In the genomic region with DNA sequence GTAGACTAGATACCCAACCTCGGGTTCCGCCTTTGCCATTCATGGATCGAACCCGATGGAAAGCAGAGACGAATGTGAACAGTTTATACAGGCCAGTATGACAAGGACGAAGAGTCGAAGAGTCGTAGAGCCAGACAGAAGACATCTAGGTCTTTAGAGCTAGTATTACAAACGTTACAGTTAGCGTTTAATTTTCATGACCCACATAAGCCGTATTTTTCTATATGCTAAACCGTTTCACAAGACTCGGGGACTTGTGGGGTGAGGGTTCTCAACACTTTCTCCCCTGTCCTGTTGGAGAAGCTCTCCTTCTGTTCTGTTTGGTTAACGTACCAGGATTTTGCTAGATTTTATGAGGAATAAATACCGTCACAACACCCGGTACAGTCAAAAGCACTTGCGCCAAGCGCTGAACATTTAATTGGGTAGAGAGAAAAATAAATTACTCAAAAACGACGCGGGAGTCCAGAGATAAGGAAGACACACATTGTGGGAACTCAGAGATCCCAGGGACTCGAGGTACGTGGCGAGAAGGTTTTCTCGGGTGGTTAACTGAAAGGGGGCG, we compare ENCODE assay signal across 8 mouse cellular contexts. TPM values are rescaled to one million over a fixed set of nuclear protein-coding genes. Genes with fewer than 3 reads are reported as not detected.
DNase-seq lines count a peak whose midpoint lies in the region; ATAC-seq and TF ChIP-seq lines count a peak whose summit lies in the region.

No protein-coding gene starts in this region.

- ATAC-seq in kidney, postnatal 0 days (replicated peaks; ENCODE audit: low FRiP score, low read depth), result no peak
- ATAC-seq in hindbrain, embryonic 13.5 days (ENCODE audit: low FRiP score), result no peak
- ATAC-seq in midbrain, embryonic 15.5 days (replicated peaks), result no peak; the same call in 1 of the 2 replicates

- peak overlapping the region; percentile 61; the same call in 1 of the 2 replicates for H3K27ac ChIP-seq in kidney, postnatal 0 days
- H3K27ac ChIP-seq in embryonic facial prominence, embryonic 10.5 days (replicated peaks), result peak overlapping the region; percentile 45
- H3K27ac ChIP-seq in hindbrain, embryonic 13.5 days, result peak overlapping the region; percentile 85
- peak overlapping the region; percentile 88 for H3K27ac ChIP-seq in midbrain, embryonic 15.5 days

- no peaks in the 10 kb centered on the region for H3K27me3 ChIP-seq in kidney, postnatal 0 days (ENCODE audit: insufficient read depth, low read length)
- peaks cover 32% of the 10 kb centered on the region for H3K27me3 ChIP-seq in embryonic facial prominence, embryonic 10.5 days (replicated peaks; ENCODE audit: low read depth, poor library complexity, severe bottlenecking)
- 0 out of 2 replicates have a peak, but pooled peaks cover 8% of the 10 kb centered on the region for H3K27me3 ChIP-seq in hindbrain, embryonic 13.5 days
- peaks cover 4% of the 10 kb centered on the region; the same call in 1 of the 2 replicates for H3K27me3 ChIP-seq in midbrain, embryonic 15.5 days (replicated peaks)

- H3K9ac ChIP-seq in kidney, postnatal 0 days (ENCODE audit: low read depth, low read length), result peak overlapping the region; percentile 32; the same call in 1 of the 2 replicates
- H3K9ac ChIP-seq in hindbrain, embryonic 13.5 days, result peak overlapping the region; percentile 71
- peak overlapping the region; percentile 49 for H3K9ac ChIP-seq in midbrain, embryonic 15.5 days

- no peak for DNase-seq in kidney, postnatal 0 days (ENCODE audit: low spot score)
- DNase-seq in kidney, postnatal 10 days, result no peak
- no peak for DNase-seq in embryonic facial prominence, embryonic 10.5 days (ENCODE audit: low spot score)
- DNase-seq in gastrocnemius, postnatal 36 days, result no peak
- no peak for DNase-seq in c-Kit-positive CD71-positive TER-119-positive erythroid progenitor cells, embryonic 14.5 days (ENCODE audit: low spot score)
- no peak for DNase-seq in right cerebral cortex, postnatal 25 days

- peak overlapping the region; percentile 41 for H3K4me3 ChIP-seq in kidney, postnatal 0 days (replicated peaks; ENCODE audit: low read depth, low read length)
- H3K4me3 ChIP-seq in embryonic facial prominence, embryonic 10.5 days, result peak overlapping the region; percentile 64
- H3K4me3 ChIP-seq in hindbrain, embryonic 13.5 days, result peak overlapping the region; percentile 53
- H3K4me3 ChIP-seq in midbrain, embryonic 15.5 days, result peak overlapping the region; percentile 63

- no peak for TF ChIP-seq CTCF in kidney, postnatal 0 days (IDR thresholded peaks at IDR 0.05; ENCODE audit: low read depth)

- intact Hi-C loops in gastrocnemius, postnatal 36 days (cut with DNase I), result loop anchor here (2.0 kb wide), 1 partner anchor 116 kb away; a partner anchor contains a TSS

- H3K36me3 ChIP-seq in kidney, postnatal 0 days (ENCODE audit: insufficient read depth, low read length), result no peaks in the 10 kb centered on the region
- H3K36me3 ChIP-seq in embryonic facial prominence, embryonic 10.5 days (replicated peaks), result no peaks in the 10 kb centered on the region
- H3K36me3 ChIP-seq in hindbrain, embryonic 13.5 days, result no peaks in the 10 kb centered on the region
- no peaks in the 10 kb centered on the region for H3K36me3 ChIP-seq in midbrain, embryonic 15.5 days (replicated peaks)

- peak overlapping the region; percentile 67 for H3K4me2 ChIP-seq in kidney, postnatal 0 days (ENCODE audit: low read length)
- peak overlapping the region; percentile 74 for H3K4me2 ChIP-seq in hindbrain, embryonic 13.5 days
- peak overlapping the region; percentile 74 for H3K4me2 ChIP-seq in midbrain, embryonic 15.5 days

- WGBS in kidney, postnatal 0 days, result 5% methylated on average over 26 of the region's 26 CpGs
- 5% methylated on average over 26 of the region's 26 CpGs for WGBS in embryonic facial prominence, embryonic 10.5 days
- WGBS in hindbrain, embryonic 13.5 days, result 6% methylated on average over 26 of the region's 26 CpGs
- WGBS in midbrain, embryonic 15.5 days, result 4% methylated on average over 26 of the region's 26 CpGs

- peaks cover 3% of the 10 kb centered on the region; the same call in 1 of the 2 replicates for H3K4me1 ChIP-seq in kidney, postnatal 0 days (replicated peaks; ENCODE audit: insufficient read depth, low read length)
- H3K4me1 ChIP-seq in embryonic facial prominence, embryonic 10.5 days, result peaks cover 16% of the 10 kb centered on the region
- peaks cover 9% of the 10 kb centered on the region for H3K4me1 ChIP-seq in hindbrain, embryonic 13.5 days (replicated peaks)
- peaks cover 7% of the 10 kb centered on the region for H3K4me1 ChIP-seq in midbrain, embryonic 15.5 days

- no peaks in the 10 kb centered on the region for H3K9me3 ChIP-seq in kidney, postnatal 0 days (replicated peaks; ENCODE audit: low read length)
- no peaks in the 10 kb centered on the region for H3K9me3 ChIP-seq in embryonic facial prominence, embryonic 10.5 days
- no peaks in the 10 kb centered on the region for H3K9me3 ChIP-seq in hindbrain, embryonic 13.5 days
- no peaks in the 10 kb centered on the region for H3K9me3 ChIP-seq in midbrain, embryonic 15.5 days

RNA-seq across cellular contexts. Expression of a gene that starts 13.7 kb away (rescaled TPM):
- 1.3 and 1.7 TPM in 2 replicates for polyA plus RNA-seq in kidney, postnatal 0 days (2015; fragmentation: Nextera tagmentation; extraction: Ambion mirVana)
- 2.1 and 2.5 TPM in 2 replicates for polyA plus RNA-seq in embryonic facial prominence, embryonic 10.5 days (2016; fragmentation: Nextera tagmentation; extraction: Ambion mirVana)
- polyA plus RNA-seq in hindbrain, embryonic 13.5 days (2015; fragmentation: Nextera tagmentation; extraction: Ambion mirVana), result 55.6 and 59.6 TPM in 2 replicates
- 113 and 118 TPM in 2 replicates for polyA plus RNA-seq in midbrain, embryonic 15.5 days (2015; fragmentation: Nextera tagmentation; extraction: Ambion mirVana)
- total RNA-seq in gastrocnemius, postnatal 36 days (2021), result not detected

RNA-seq across cellular contexts. Expression of a gene that starts 14.7 kb away (rescaled TPM):
- not detected in 2 replicates for polyA plus RNA-seq in kidney, postnatal 0 days (2015; fragmentation: Nextera tagmentation; extraction: Ambion mirVana)
- not detected in 2 replicates for polyA plus RNA-seq in embryonic facial prominence, embryonic 10.5 days (2016; fragmentation: Nextera tagmentation; extraction: Ambion mirVana)
- polyA plus RNA-seq in hindbrain, embryonic 13.5 days (2015; fragmentation: Nextera tagmentation; extraction: Ambion mirVana), result not detected in 2 replicates
- not detected in 2 replicates for polyA plus RNA-seq in midbrain, embryonic 15.5 days (2015; fragmentation: Nextera tagmentation; extraction: Ambion mirVana)
- total RNA-seq in gastrocnemius, postnatal 36 days (2021), result not detected

RNA-seq across cellular contexts. Expression of a gene that starts 15.2 kb away (rescaled TPM):
- 49.5 and 52.5 TPM in 2 replicates for polyA plus RNA-seq in kidney, postnatal 0 days (2015; fragmentation: Nextera tagmentation; extraction: Ambion mirVana)
- 38.0 and 43.2 TPM in 2 replicates for polyA plus RNA-seq in embryonic facial prominence, embryonic 10.5 days (2016; fragmentation: Nextera tagmentation; extraction: Ambion mirVana)
- polyA plus RNA-seq in hindbrain, embryonic 13.5 days (2015; fragmentation: Nextera tagmentation; extraction: Ambion mirVana), result 52.9 and 59.4 TPM in 2 replicates
- polyA plus RNA-seq in midbrain, embryonic 15.5 days (2015; fragmentation: Nextera tagmentation; extraction: Ambion mirVana), result 60.5 and 63.3 TPM in 2 replicates
- 100 to 1,000 TPM; 107 to 122 TPM for total RNA-seq in gastrocnemius, postnatal 36 days (2021)

RNA-seq across cellular contexts. Expression of a gene that starts 40.1 kb away (rescaled TPM):
- not detected in 2 replicates for polyA plus RNA-seq in kidney, postnatal 0 days (2015; fragmentation: Nextera tagmentation; extraction: Ambion mirVana)
- not detected in 2 replicates for polyA plus RNA-seq in embryonic facial prominence, embryonic 10.5 days (2016; fragmentation: Nextera tagmentation; extraction: Ambion mirVana)
- not detected in 2 replicates for polyA plus RNA-seq in hindbrain, embryonic 13.5 days (2015; fragmentation: Nextera tagmentation; extraction: Ambion mirVana)
- 0.08 TPM in 1 of 2 replicates, not detected in the other for polyA plus RNA-seq in midbrain, embryonic 15.5 days (2015; fragmentation: Nextera tagmentation; extraction: Ambion mirVana)
- not detected for total RNA-seq in gastrocnemius, postnatal 36 days (2021)

RNA-seq across cellular contexts. Expression of a gene that starts 40.2 kb away (rescaled TPM):
- polyA plus RNA-seq in kidney, postnatal 0 days (2015; fragmentation: Nextera tagmentation; extraction: Ambion mirVana), result not detected in 2 replicates
- not detected in 2 replicates for polyA plus RNA-seq in embryonic facial prominence, embryonic 10.5 days (2016; fragmentation: Nextera tagmentation; extraction: Ambion mirVana)
- not detected in 2 replicates for polyA plus RNA-seq in hindbrain, embryonic 13.5 days (2015; fragmentation: Nextera tagmentation; extraction: Ambion mirVana)
- 0.22 TPM in 1 of 2 replicates, not detected in the other for polyA plus RNA-seq in midbrain, embryonic 15.5 days (2015; fragmentation: Nextera tagmentation; extraction: Ambion mirVana)
- not detected for total RNA-seq in gastrocnemius, postnatal 36 days (2021)

Comparison
In these comparisons a context has a peak if more than half of its experiments do, and no peak if none do; other contexts are left out.
1. RNA of a gene that starts 13.7 kb away (polyA plus RNA-seq): 113 to 118 TPM in midbrain, embryonic 15.5 days and 55.6 to 59.6 TPM in hindbrain, embryonic 13.5 days; 2.1 to 2.5 TPM in embryonic facial prominence, embryonic 10.5 days and 1.3 to 1.7 TPM in kidney, postnatal 0 days; every median in the first group is over 10 times any median in the second.
2. Peak in every context shown above with its lines, with median percentiles within 50 percentile points of each other: H3K27ac ChIP-seq, H3K4me2 ChIP-seq, H3K4me3 ChIP-seq and H3K9ac ChIP-seq.